ENCODE assay signal across 8 mouse cellular contexts in the genomic region with DNA sequence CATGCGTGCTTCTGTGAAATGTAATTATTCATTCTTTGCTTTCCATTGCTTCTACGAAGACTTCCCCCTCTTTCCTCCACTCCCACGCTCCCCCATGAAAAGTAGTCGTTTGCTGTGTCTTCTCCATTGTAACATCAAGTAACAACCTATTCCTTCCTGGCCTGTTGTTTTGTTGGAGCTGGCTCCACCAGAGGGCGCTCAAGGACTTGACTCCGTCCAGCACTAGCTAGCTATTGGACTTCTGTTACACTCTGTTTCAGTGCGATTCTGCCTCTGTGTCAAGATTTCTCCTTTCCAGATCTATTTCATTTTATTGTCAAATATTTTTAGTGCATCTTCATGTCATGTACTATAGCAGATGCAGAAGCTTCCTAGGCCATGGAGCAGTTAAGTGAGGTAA. TPM values are rescaled to one million over a fixed set of nuclear protein-coding genes. Genes with fewer than 3 reads are reported as not detected.
A peak's percentile ranks its signal among the peaks of the same experiment; 100 is the strongest.
DNase-seq lines count a peak whose midpoint lies in the region.

No protein-coding gene starts in this region.

- DNase-seq in CD4-positive, CD25-positive, alpha-beta regulatory T cell, adult 2 months (ENCODE audit: low read depth, low spot score), result peak; percentile 81
- peak; percentile 68 to 90 for DNase-seq in adrenal gland, adult (ENCODE audit: inconsistent age in 2 of 2, low spot score in 1 of 2)
- peak; percentile 67 to 77 for DNase-seq in cerebellum, postnatal 4 days (ENCODE audit: low spot score in 2 of 2)
- DNase-seq in gastrocnemius, postnatal 14 days, result peak; percentile 70
- DNase-seq in layer of hippocampus, adult 18-20 months (ENCODE audit: low spot score in 2 of 2), result peak; percentile 64 to 88
- peak; percentile 79 for DNase-seq in lung, postnatal 10 days
- DNase-seq in retina, postnatal 7 days (ENCODE audit: low read depth, low spot score), result peak; percentile 48
- peak; percentile 88 for DNase-seq in thymus, postnatal 4 days

- intact Hi-C loops in gastrocnemius, postnatal 14 days (cut with DNase I; ENCODE audit: low total_unique reads), result loop anchor here (5.0 kb wide), 1 partner anchor 167 kb away; no protein-coding TSS in a partner anchor

RNA-seq across cellular contexts. Expression of a gene that starts 30.1 kb away (rescaled TPM):
- not detected for total RNA-seq in gastrocnemius, postnatal 14 days (2021)
- total RNA-seq in layer of hippocampus, adult 18-20 months (2021), result 10 to 100 TPM; 45.9 to 55.5 TPM

Comparison
In these comparisons a context has a peak if more than half of its experiments do, and no peak if none do; other contexts are left out.
1. Peak in every context shown above with its lines: DNase-seq.
2. RNA of a gene that starts 30.1 kb away (total RNA-seq): 45.9 to 55.5 TPM in layer of hippocampus, adult 18-20 months; not detected in gastrocnemius, postnatal 14 days; every median in the first group is over 10 times any median in the second.